Mouse (Mus musculus) small intestine, adult 2 months (tissue): ENCODE data around the gene Pawr. TPM values are rescaled to one million over a fixed set of nuclear protein-coding genes. Genes with fewer than 3 reads are reported as not detected.

ENCODE experiments used
- H3K27ac ChIP-seq: fragments of 200-500 bp; 2 replicates; pipeline ENCODE4 v1.5.1; 2012; ENCODE audit warnings: low read depth, low read length, control low read depth, inconsistent platforms; ENCODE audit not compliant: insufficient read depth
- H3K27me3 ChIP-seq: fragments of 200-500 bp; 2 replicates; pipeline ENCODE4 v1.6.1; 2012; ENCODE audit warnings: mild to moderate bottlenecking, moderate library complexity, low read length, inconsistent platforms; ENCODE audit not compliant: control insufficient read depth, insufficient read depth
- H3K36me3 ChIP-seq: fragments of 200-500 bp; 2 replicates; pipeline ENCODE4 v1.6.1; 2012; ENCODE audit warnings: mild to moderate bottlenecking, low read length, control low read depth, inconsistent platforms; ENCODE audit not compliant: control insufficient read depth, insufficient read depth
- H3K4me1 ChIP-seq: fragments of 200-500 bp; 2 replicates; pipeline ENCODE4 v1.6.1; 2012; ENCODE audit warnings: low read length, inconsistent platforms, mixed read lengths; ENCODE audit not compliant: control insufficient read depth, insufficient read depth, insufficient read length
- H3K4me3 ChIP-seq: fragments of 200-500 bp; 2 replicates; pipeline ENCODE4 v1.5.1; 2012; ENCODE audit warnings: low read depth, mild to moderate bottlenecking, control low read depth, inconsistent platforms, low read length, moderate library complexity
- CTCF ChIP-seq: fragments of 200-500 bp; IDR thresholded peaks from 2 replicates; pipeline ENCODE4 v1.5.1; 2012; ENCODE audit warnings: low read depth, mild to moderate bottlenecking, control low read depth, inconsistent platforms, low read length, moderate library complexity, mixed read lengths; ENCODE audit not compliant: insufficient replicate concordance, insufficient read length; ENCODE audit errors: extremely low read depth
- POLR2A ChIP-seq: fragments of 200-500 bp; IDR thresholded peaks from 2 replicates; pipeline ENCODE4 v1.6.1; 2012; ENCODE audit warnings: low read depth, mild to moderate bottlenecking, control low read depth, inconsistent platforms, low read length, moderate library complexity
- WGBS: fragments of 180-500 bp; shearing (Covaris S2); methylation state at CpG from one replicate; pipeline ENCODE4 v1.1.7; 2018; 5-methylcytosine and 5-hydroxymethylcytosine counted together
- polyA plus RNA-seq: library from polyadenylated mRNA; depleted of rRNA; stranded (reverse); fragments of >200 nt; gene quantifications from 2 replicates; pipeline ENCODE4 v1.2.3, GENCODE M21; 2012; rRNA removed

Pawr gene
- polyA plus RNA-seq = 11.9 and 31.8 TPM in 2 replicates

GRCm38 (mm10) chr10:108331784-108332561, at the start of gene Pawr:
Gene Pawr (plus strand): TSS chr10:108332121.
- H3K27ac ChIP-seq = peak within 1 kb of the TSS; percentile 87
- TF ChIP-seq POLR2A (peak; percentile 86), CTCF (no peak)
- no peaks in the 10 kb centered on the region for H3K27me3 ChIP-seq
- peak within 1 kb of the TSS; percentile 98 for H3K4me3 ChIP-seq
- no peaks in the 10 kb centered on the region for H3K36me3 ChIP-seq
- H3K4me1 ChIP-seq = peaks cover 4% of the 10 kb centered on the region; the same call in 1 of the 2 replicates
- under 1% methylated on average over 79 of the region's 85 CpGs for WGBS

GRCm38 (mm10) chr10:108282351-108282750, 49.6 kb upstream of the Pawr start:
- Histone ChIP-seq H3K27me3 (no peaks in the 10 kb centered on the region), H3K36me3 (peaks cover 22% of the 10 kb centered on the region), H3K27ac (no peak overlapping the region), H3K4me1 (no peaks in the 10 kb centered on the region), H3K4me3 (no peak overlapping the region)
- 83% methylated on average over 6 of the region's 6 CpGs for WGBS
- TF ChIP-seq POLR2A (no peak), CTCF (no peak)

GRCm38 (mm10) chr10:108283418-108283817, 48.5 kb upstream of the Pawr start:
- Histone ChIP-seq H3K27ac (no peak overlapping the region), H3K4me3 (no peak overlapping the region), H3K36me3 (peaks cover 16% of the 10 kb centered on the region), H3K27me3 (no peaks in the 10 kb centered on the region), H3K4me1 (no peaks in the 10 kb centered on the region)
- TF ChIP-seq CTCF (no peak), POLR2A (no peak)
- WGBS = 85% methylated on average over 2 of the region's 2 CpGs

- TF ChIP-seq CTCF (no peak), POLR2A (no peak)
- Histone ChIP-seq H3K4me3 (no peak overlapping the region), H3K27ac (no peak overlapping the region), H3K4me1 (no peaks in the 10 kb centered on the region), H3K36me3 (peaks cover 16% of the 10 kb centered on the region), H3K27me3 (no peaks in the 10 kb centered on the region)
- 91% methylated on average over 4 of the region's 4 CpGs for WGBS
Observed at GRCm38 (mm10) chr10:108283837-108284236, 48.1 kb upstream of the Pawr start.

GRCm38 (mm10) chr10:108284445-108284844, 47.5 kb upstream of the Pawr start:
- Histone ChIP-seq H3K27ac (no peak overlapping the region), H3K36me3 (peaks cover 15% of the 10 kb centered on the region), H3K27me3 (no peaks in the 10 kb centered on the region), H3K4me1 (no peaks in the 10 kb centered on the region), H3K4me3 (no peak overlapping the region)
- TF ChIP-seq CTCF (no peak), POLR2A (no peak)
- WGBS = 88% methylated on average over 4 of the region's 4 CpGs

GRCm38 (mm10) chr10:108284977-108285376, 46.9 kb upstream of the Pawr start:
- no peak overlapping the region for H3K27ac ChIP-seq
- H3K36me3 ChIP-seq = peaks cover 11% of the 10 kb centered on the region
- no peak overlapping the region for H3K4me3 ChIP-seq
- 91% methylated on average over 5 of the region's 5 CpGs for WGBS
- no peaks in the 10 kb centered on the region for H3K27me3 ChIP-seq
- TF ChIP-seq POLR2A (no peak), CTCF (no peak)
- H3K4me1 ChIP-seq = no peaks in the 10 kb centered on the region

GRCm38 (mm10) chr10:108286658-108287437, 45.1 kb upstream of the Pawr start:
- WGBS = 69% methylated on average over 11 of the region's 11 CpGs
- Histone ChIP-seq H3K4me3 (no peak overlapping the region), H3K27me3 (no peaks in the 10 kb centered on the region), H3K4me1 (no peaks in the 10 kb centered on the region), H3K27ac (no peak overlapping the region), H3K36me3 (0 out of 2 replicates have a peak, but pooled peaks cover under 1% of the 10 kb centered on the region)
- TF ChIP-seq POLR2A (no peak), CTCF (no peak)
